Mouse (Mus musculus): ENCODE measurements around the gene Fam57a. TPM values are rescaled to one million over a fixed set of nuclear protein-coding genes. Genes with fewer than 3 reads are reported as not detected.

Fam57a gene
- polyA plus RNA-seq, 1 experiment from 2014 or later: 24.0 TPM

GRCm38 (mm10) chr11:76170207-76170606 is 9.3 kb upstream of the Fam57a start:
- Histone ChIP-seq H3K4me3 (ENCODE audit: low read length) (no peak overlapping the region), H3K4me2 (ENCODE audit: low read depth, low read length) (no peak overlapping the region), H3K27ac (ENCODE audit: low read length) (no peak overlapping the region), H3K27me3 (ENCODE audit: control insufficient read depth, insufficient read depth, low read length) (no peaks in the 10 kb centered on the region), H3K36me3 (ENCODE audit: control insufficient read depth, insufficient read depth) (no peaks in the 10 kb centered on the region; the same call in 1 of the 2 replicates), H3K9me3 (replicated peaks; ENCODE audit: control insufficient read depth, low read length) (no peaks in the 10 kb centered on the region), H3K9ac (ENCODE audit: low read length) (no peak overlapping the region), H3K4me1 (ENCODE audit: control insufficient read depth, insufficient read depth, low read length) (peaks cover 2% of the 10 kb centered on the region; the same call in 1 of the 2 replicates)
- WGBS: 64% methylated on average over 5 of the region's 5 CpGs
- no peak for ATAC-seq (replicated peaks; ENCODE audit: extremely low read depth, insufficient read depth, low FRiP score)

GRCm38 (mm10) chr11:76178726-76179494 is 561 bp upstream of the Fam57a start:
- peak overlapping the region; percentile 83 for H3K9ac ChIP-seq (ENCODE audit: low read length)
- H3K36me3 ChIP-seq (ENCODE audit: control insufficient read depth, insufficient read depth): peaks cover 4% of the 10 kb centered on the region; the same call in 1 of the 2 replicates
- ATAC-seq (replicated peaks; ENCODE audit: extremely low read depth, insufficient read depth, low FRiP score): peak; percentile 63
- H3K4me1 ChIP-seq (ENCODE audit: control insufficient read depth, insufficient read depth, low read length): peaks cover 10% of the 10 kb centered on the region
- WGBS: 1% methylated on average over 28 of the region's 28 CpGs
- peak overlapping the region; percentile 97 for H3K4me2 ChIP-seq (ENCODE audit: low read depth, low read length)
- H3K4me3 ChIP-seq (ENCODE audit: low read length): peak overlapping the region; percentile 98
- peak overlapping the region; percentile 78 for H3K27ac ChIP-seq (ENCODE audit: low read length)
- H3K9me3 ChIP-seq (replicated peaks; ENCODE audit: control insufficient read depth, low read length): no peaks in the 10 kb centered on the region
- no peaks in the 10 kb centered on the region for H3K27me3 ChIP-seq (ENCODE audit: control insufficient read depth, insufficient read depth, low read length)

- H3K4me1 ChIP-seq (ENCODE audit: control insufficient read depth, insufficient read depth, low read length): peaks cover 10% of the 10 kb centered on the region
- 0 out of 2 replicates have a peak, but pooled peaks cover 4% of the 10 kb centered on the region for H3K36me3 ChIP-seq (ENCODE audit: control insufficient read depth, insufficient read depth)
- H3K27me3 ChIP-seq (ENCODE audit: control insufficient read depth, insufficient read depth, low read length): no peaks in the 10 kb centered on the region
- H3K27ac ChIP-seq (ENCODE audit: low read length): peak overlapping the region; percentile 54
- no peaks in the 10 kb centered on the region for H3K9me3 ChIP-seq (replicated peaks; ENCODE audit: control insufficient read depth, low read length)
- WGBS: 15% methylated on average over 7 of the region's 7 CpGs
- H3K4me2 ChIP-seq (ENCODE audit: low read depth, low read length): peak overlapping the region; percentile 97
- H3K9ac ChIP-seq (ENCODE audit: low read length): peak overlapping the region; percentile 83
- ATAC-seq (replicated peaks; ENCODE audit: extremely low read depth, insufficient read depth, low FRiP score): no peak
- peak overlapping the region; percentile 98 for H3K4me3 ChIP-seq (ENCODE audit: low read length)
These were observed 672 bp downstream of the Fam57a start for GRCm38 (mm10) chr11:76180146-76180540.

GRCm38 (mm10) chr11:76183745-76184144 is 4.3 kb downstream of the Fam57a start:
- no peak overlapping the region for H3K27ac ChIP-seq (ENCODE audit: low read length)
- no peak overlapping the region for H3K4me3 ChIP-seq (ENCODE audit: low read length)
- H3K4me1 ChIP-seq (ENCODE audit: control insufficient read depth, insufficient read depth, low read length): peaks cover 4% of the 10 kb centered on the region
- H3K9ac ChIP-seq (ENCODE audit: low read length): no peak overlapping the region
- no peak for ATAC-seq (replicated peaks; ENCODE audit: extremely low read depth, insufficient read depth, low FRiP score)
- no peaks in the 10 kb centered on the region for H3K9me3 ChIP-seq (replicated peaks; ENCODE audit: control insufficient read depth, low read length)
- H3K4me2 ChIP-seq (ENCODE audit: low read depth, low read length): no peak overlapping the region
- no peaks in the 10 kb centered on the region for H3K27me3 ChIP-seq (ENCODE audit: control insufficient read depth, insufficient read depth, low read length)
- H3K36me3 ChIP-seq (ENCODE audit: control insufficient read depth, insufficient read depth): no peaks in the 10 kb centered on the region
- 79% methylated on average over 4 of the region's 4 CpGs for WGBS

- Histone ChIP-seq H3K9me3 (replicated peaks; ENCODE audit: control insufficient read depth, low read length) (no peaks in the 10 kb centered on the region), H3K4me3 (ENCODE audit: low read length) (no peak overlapping the region), H3K4me2 (ENCODE audit: low read depth, low read length) (no peak overlapping the region), H3K4me1 (ENCODE audit: control insufficient read depth, insufficient read depth, low read length) (no peaks in the 10 kb centered on the region), H3K27ac (ENCODE audit: low read length) (no peak overlapping the region), H3K9ac (ENCODE audit: low read length) (no peak overlapping the region), H3K36me3 (ENCODE audit: control insufficient read depth, insufficient read depth) (no peaks in the 10 kb centered on the region), H3K27me3 (ENCODE audit: control insufficient read depth, insufficient read depth, low read length) (no peaks in the 10 kb centered on the region)
- 84% methylated on average over 6 of the region's 6 CpGs for WGBS
- ATAC-seq (replicated peaks; ENCODE audit: extremely low read depth, insufficient read depth, low FRiP score): no peak
These were observed 7.4 kb downstream of the Fam57a start for GRCm38 (mm10) chr11:76186908-76187307.

- no peaks in the 10 kb centered on the region for H3K27me3 ChIP-seq (ENCODE audit: control insufficient read depth, insufficient read depth, low read length)
- H3K4me3 ChIP-seq (ENCODE audit: low read length): no peak overlapping the region
- H3K9ac ChIP-seq (ENCODE audit: low read length): no peak overlapping the region
- H3K27ac ChIP-seq (ENCODE audit: low read length): no peak overlapping the region
- no peaks in the 10 kb centered on the region for H3K36me3 ChIP-seq (ENCODE audit: control insufficient read depth, insufficient read depth)
- H3K4me2 ChIP-seq (ENCODE audit: low read depth, low read length): no peak overlapping the region
- peaks cover 3% of the 10 kb centered on the region; the same call in 1 of the 2 replicates for H3K4me1 ChIP-seq (ENCODE audit: control insufficient read depth, insufficient read depth, low read length)
- 62% methylated on average over 8 of the region's 8 CpGs for WGBS
- H3K9me3 ChIP-seq (replicated peaks; ENCODE audit: control insufficient read depth, low read length): no peaks in the 10 kb centered on the region
- no peak for ATAC-seq (replicated peaks; ENCODE audit: extremely low read depth, insufficient read depth, low FRiP score)
These were observed 17.0 kb downstream of the Fam57a start for GRCm38 (mm10) chr11:76196275-76196976.

GRCm38 (mm10) chr11:76196977-76197469 is 17.6 kb downstream of the Fam57a start:
- no peak for ATAC-seq (replicated peaks; ENCODE audit: extremely low read depth, insufficient read depth, low FRiP score)
- H3K4me3 ChIP-seq (ENCODE audit: low read length): no peak overlapping the region
- peaks cover 5% of the 10 kb centered on the region; the same call in 1 of the 2 replicates for H3K4me1 ChIP-seq (ENCODE audit: control insufficient read depth, insufficient read depth, low read length)
- H3K27me3 ChIP-seq (ENCODE audit: control insufficient read depth, insufficient read depth, low read length): no peaks in the 10 kb centered on the region
- no peaks in the 10 kb centered on the region for H3K36me3 ChIP-seq (ENCODE audit: control insufficient read depth, insufficient read depth)
- no peak overlapping the region for H3K9ac ChIP-seq (ENCODE audit: low read length)
- H3K9me3 ChIP-seq (replicated peaks; ENCODE audit: control insufficient read depth, low read length): no peaks in the 10 kb centered on the region
- WGBS: 42% methylated on average over 8 of the region's 8 CpGs
- H3K4me2 ChIP-seq (ENCODE audit: low read depth, low read length): no peak overlapping the region; the same call in 1 of the 2 replicates
- no peak overlapping the region for H3K27ac ChIP-seq (ENCODE audit: low read length)

GRCm38 (mm10) chr11:76201761-76202674 is 22.5 kb downstream of the Fam57a start:
- peak; percentile 99 for ATAC-seq (replicated peaks; ENCODE audit: extremely low read depth, insufficient read depth, low FRiP score)
- Histone ChIP-seq H3K4me3 (ENCODE audit: low read length) (peak overlapping the region; percentile 91), H3K27ac (ENCODE audit: low read length) (peak overlapping the region; percentile 79), H3K4me1 (ENCODE audit: control insufficient read depth, insufficient read depth, low read length) (peaks cover 9% of the 10 kb centered on the region; the same call in 1 of the 2 replicates), H3K9ac (ENCODE audit: low read length) (peak overlapping the region; percentile 92), H3K36me3 (ENCODE audit: control insufficient read depth, insufficient read depth) (peaks cover 4% of the 10 kb centered on the region; the same call in 1 of the 2 replicates), H3K27me3 (ENCODE audit: control insufficient read depth, insufficient read depth, low read length) (no peaks in the 10 kb centered on the region), H3K4me2 (ENCODE audit: low read depth, low read length) (peak overlapping the region; percentile 96), H3K9me3 (replicated peaks; ENCODE audit: control insufficient read depth, low read length) (no peaks in the 10 kb centered on the region)
- WGBS: under 1% methylated on average over 89 of the region's 90 CpGs

Data from heart, embryonic 16.5 days (tissue).